Mouse (Mus musculus) limb, embryonic 14.5 days (tissue): Measurements from ENCODE around the gene Card11. TPM values are rescaled to one million over a fixed set of nuclear protein-coding genes. Genes with fewer than 3 reads are reported as not detected.

Experiments used
- ATAC-seq: fragments of 200-750 bp; cut with Nextera tagmentation; 2 replicates; pipeline ENCODE4 v1.8.0; 2017; ENCODE audit warnings: low read depth, moderate number of reproducible peaks, moderate TSS enrichment; ENCODE audit not compliant: low FRiP score
- DNase-seq: peaks from one replicate; pipeline ENCODE4 v3.0.0-alpha.2; 2015; ENCODE audit warnings: low spot score
- H3K27ac ChIP-seq: fragments of 300-500 bp; sonication (generic); replicated peaks from 2 replicates; pipeline ENCODE4 v1.5.1; 2014; ENCODE audit warnings: low read depth, mild to moderate bottlenecking, low read length, moderate library complexity, mixed read lengths
- H3K27me3 ChIP-seq: fragments of 300-500 bp; sonication (generic); 2 replicates; pipeline ENCODE4 v1.6.1; 2014; ENCODE audit warnings: low read length, mixed read lengths; ENCODE audit not compliant: control insufficient read depth, insufficient read depth
- H3K36me3 ChIP-seq: fragments of 300-500 bp; sonication (generic); 2 replicates; pipeline ENCODE4 v1.6.1; 2014; ENCODE audit warnings: mild to moderate bottlenecking, low read length, moderate library complexity, mixed read lengths; ENCODE audit not compliant: control insufficient read depth, insufficient read depth
- H3K4me1 ChIP-seq: fragments of 300-500 bp; sonication (generic); 2 replicates; pipeline ENCODE4 v1.6.1; 2014; ENCODE audit warnings: antibody characterized with exemption, low read length, mixed read lengths; ENCODE audit not compliant: control insufficient read depth, insufficient read depth
- H3K4me2 ChIP-seq: fragments of 300-500 bp; sonication (generic); replicated peaks from 2 replicates; pipeline ENCODE4 v1.6.1; 2014; ENCODE audit warnings: low read depth, mild to moderate bottlenecking, low read length, moderate library complexity; ENCODE audit not compliant: severe bottlenecking
- H3K4me3 ChIP-seq: fragments of 300-500 bp; sonication (generic); replicated peaks from 2 replicates; pipeline ENCODE4 v1.5.1; 2014; ENCODE audit warnings: low read length
- H3K9ac ChIP-seq: fragments of 300-500 bp; sonication (generic); 2 replicates; pipeline ENCODE4 v1.6.1; 2014; ENCODE audit warnings: mild to moderate bottlenecking, low read depth, low read length, moderate library complexity; ENCODE audit not compliant: severe bottlenecking
- H3K9me3 ChIP-seq: fragments of 300-500 bp; sonication (generic); 2 replicates; pipeline ENCODE4 v1.6.1; 2016; ENCODE audit warnings: low read length; ENCODE audit not compliant: control insufficient read depth
- POLR2A ChIP-seq: fragments of 200-500 bp; IDR thresholded peaks from 2 replicates; pipeline ENCODE4 v1.8.0; 2012; ENCODE audit warnings: inconsistent platforms, mild to moderate bottlenecking, moderate library complexity, borderline replicate concordance; ENCODE audit not compliant: insufficient read depth, insufficient read length; ENCODE audit errors: extremely low read depth
- WGBS: fragments of 180-500 bp; shearing (Covaris S2); extraction: QIAGEN DNeasy Blood & Tissue Kit; methylation state at CpG from one replicate; pipeline ENCODE4 v1.1.7; 2014; 5-methylcytosine and 5-hydroxymethylcytosine counted together
- polyA plus RNA-seq, 2 experiments: library from polyadenylated mRNA; depleted of rRNA in 1 of 2; stranded (reverse) in 1 of 2; unstranded in 1 of 2; fragments of >200 nt; fragmentation: Nextera tagmentation in 1 of 2; extraction: Ambion mirVana in 1 of 2; gene quantifications; 2 replicates each; pipeline versions ENCODE4 v1.2.1 to v1.2.3; 2012 to 2014

Gene Card11
- polyA plus RNA-seq, 2 experiments = 0.53 to 0.66 TPM

DNA sequence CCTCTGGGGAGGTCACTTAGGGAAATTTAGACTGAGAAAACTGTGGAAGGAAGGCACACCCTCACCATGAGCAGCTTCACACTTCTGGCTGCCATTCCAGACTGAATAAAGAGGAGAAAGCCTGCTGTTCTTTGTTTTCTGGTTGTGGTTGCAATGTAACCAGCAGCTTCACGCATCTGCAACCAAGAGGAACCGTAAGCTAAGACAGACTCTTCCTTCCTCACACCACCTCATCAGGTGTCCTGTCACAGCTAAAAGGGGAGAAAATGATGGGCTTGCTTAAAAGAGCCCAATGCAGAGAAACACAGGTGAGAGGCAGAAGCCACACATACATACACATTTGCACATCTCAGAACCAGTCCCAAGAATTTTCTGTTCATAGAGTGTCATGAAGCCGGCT lies 25.3 kb upstream of the Card11 start:
- H3K4me2 ChIP-seq = no peak overlapping the region
- no peaks in the 10 kb centered on the region for H3K27me3 ChIP-seq
- no peak overlapping the region for H3K4me3 ChIP-seq
- no peaks in the 10 kb centered on the region for H3K9me3 ChIP-seq
- DNase-seq (no peak), ATAC-seq (no peak)
- TF ChIP-seq POLR2A = no peak
- no peaks in the 10 kb centered on the region for H3K4me1 ChIP-seq
- no peaks in the 10 kb centered on the region for H3K36me3 ChIP-seq
- H3K27ac ChIP-seq = no peak overlapping the region
- 87% methylated on average over 3 of the region's 3 CpGs for WGBS
- H3K9ac ChIP-seq = no peak overlapping the region

DNA sequence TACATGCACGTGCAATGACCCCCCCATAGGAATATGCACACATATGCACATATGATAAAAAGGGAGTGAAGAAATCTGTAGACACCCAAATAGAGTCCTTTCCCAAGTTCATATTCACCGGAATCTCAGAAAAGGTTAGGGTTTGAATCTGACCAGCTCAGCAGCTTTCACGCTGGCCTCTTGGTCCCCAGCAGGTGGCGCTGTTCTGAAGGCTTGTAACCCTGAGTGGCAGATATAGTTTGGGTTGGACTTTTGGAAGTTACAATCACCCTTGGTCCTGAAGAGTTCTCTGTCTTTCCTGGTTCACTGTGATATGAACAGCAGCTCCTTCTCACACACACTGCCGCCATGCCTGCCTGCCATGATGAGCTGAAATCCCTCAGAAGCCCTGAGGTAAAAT lies 24.1 kb upstream of the Card11 start:
- Histone ChIP-seq H3K4me3 (no peak overlapping the region), H3K4me2 (no peak overlapping the region), H3K27ac (no peak overlapping the region), H3K9me3 (no peaks in the 10 kb centered on the region), H3K27me3 (no peaks in the 10 kb centered on the region), H3K4me1 (no peaks in the 10 kb centered on the region), H3K36me3 (no peaks in the 10 kb centered on the region), H3K9ac (no peak overlapping the region)
- 61% methylated on average over 5 of the region's 5 CpGs for WGBS
- ATAC-seq = no peak
- no peak for TF ChIP-seq POLR2A
- DNase-seq = no peak

DNA sequence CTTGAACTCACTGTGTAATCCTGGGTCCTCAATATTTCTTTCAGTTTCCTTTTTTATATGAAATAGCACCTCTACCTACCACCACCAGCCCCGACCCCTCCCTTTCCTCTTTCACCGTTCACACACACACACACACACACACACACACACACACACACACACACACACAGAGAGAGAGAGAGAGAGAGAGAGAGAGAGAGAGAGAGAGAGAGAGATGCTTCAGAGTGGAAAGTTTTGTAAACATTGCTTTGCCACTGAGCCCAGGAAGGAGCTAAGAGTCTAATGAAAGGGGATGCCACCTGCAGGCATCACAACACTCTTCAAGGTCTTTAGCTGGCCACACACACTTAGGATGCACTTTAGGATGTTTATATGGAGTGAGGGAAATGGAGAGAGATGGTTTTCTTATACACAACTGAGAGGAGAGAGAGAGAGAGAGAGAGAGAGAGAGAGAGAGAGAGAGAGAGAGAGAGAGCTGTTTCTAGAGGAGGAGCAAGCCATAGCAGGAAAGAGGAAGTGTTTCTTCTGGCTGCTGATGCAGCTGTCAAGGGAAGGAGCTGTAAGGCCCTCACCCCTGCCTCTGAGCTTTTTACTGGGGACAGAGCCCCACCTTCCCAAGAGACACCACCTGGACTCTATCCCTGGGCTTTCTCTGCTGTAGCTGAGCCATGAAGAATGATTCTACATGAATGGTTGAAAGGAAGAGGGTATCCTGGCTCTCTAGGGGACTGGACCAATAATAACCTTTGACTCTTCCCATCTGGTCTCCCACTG lies 17.7 kb upstream of the Card11 start:
- DNase-seq = no peak
- Histone ChIP-seq H3K9me3 (no peaks in the 10 kb centered on the region), H3K4me2 (no peak overlapping the region), H3K9ac (no peak overlapping the region), H3K36me3 (no peaks in the 10 kb centered on the region), H3K4me3 (no peak overlapping the region), H3K4me1 (peaks cover 6% of the 10 kb centered on the region; the same call in 1 of the 2 replicates), H3K27me3 (no peaks in the 10 kb centered on the region), H3K27ac (no peak overlapping the region)
- whole genome bisulfite sequencing = 61% methylated on average over 2 of the region's 2 CpGs
- no peak for ATAC-seq
- TF ChIP-seq POLR2A = no peak

DNA sequence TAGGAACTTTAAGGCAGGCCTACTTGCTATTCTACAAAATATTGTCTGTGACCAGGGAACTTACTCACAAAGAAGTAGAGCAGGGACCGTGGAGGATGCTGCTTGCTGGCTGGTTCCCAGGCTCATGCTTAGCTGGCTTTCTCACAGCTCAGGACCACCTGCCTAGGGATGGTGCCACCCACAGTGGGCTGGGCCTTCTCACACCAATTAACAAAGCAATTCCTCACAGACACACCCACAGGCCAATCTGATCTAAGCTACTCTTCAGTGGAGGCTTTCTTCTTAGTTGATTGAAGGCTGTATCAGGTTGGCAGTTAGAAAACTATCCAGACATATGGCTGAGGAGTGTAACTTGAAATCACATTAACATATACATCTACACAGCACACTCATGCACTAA lies 15.7 kb upstream of the Card11 start:
- Histone ChIP-seq H3K4me3 (no peak overlapping the region), H3K36me3 (no peaks in the 10 kb centered on the region), H3K4me2 (no peak overlapping the region), H3K27me3 (no peaks in the 10 kb centered on the region), H3K4me1 (peaks cover 17% of the 10 kb centered on the region), H3K9ac (no peak overlapping the region), H3K27ac (no peak overlapping the region), H3K9me3 (no peaks in the 10 kb centered on the region)
- ATAC-seq (no peak), DNase-seq (no peak)
- TF ChIP-seq POLR2A = no peak
- 87% methylated on average over 1 of the region's 1 CpGs for WGBS

DNA sequence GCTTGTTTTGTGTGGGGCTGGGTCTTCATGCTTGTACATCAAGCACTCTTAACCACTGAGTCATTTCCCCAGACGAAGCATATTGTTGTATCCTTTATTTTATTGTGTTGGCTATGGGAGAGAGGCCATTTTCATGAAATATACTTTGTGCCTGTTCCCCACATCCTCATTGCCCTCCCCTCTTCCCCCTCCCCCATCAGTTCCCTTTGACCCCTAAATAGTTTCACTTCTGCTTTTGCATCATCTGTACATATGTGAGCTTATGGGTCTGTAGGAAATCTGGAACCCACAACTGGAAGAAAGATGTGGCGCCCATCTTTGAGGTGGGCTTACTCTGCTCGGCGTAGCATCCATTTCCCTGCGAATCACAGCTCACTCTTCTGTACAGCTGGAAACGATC lies 13.8 kb upstream of the Card11 start:
- Histone ChIP-seq H3K4me1 (peaks cover 17% of the 10 kb centered on the region), H3K9ac (no peak overlapping the region), H3K27ac (no peak overlapping the region), H3K9me3 (no peaks in the 10 kb centered on the region), H3K4me2 (no peak overlapping the region), H3K4me3 (no peak overlapping the region), H3K27me3 (no peaks in the 10 kb centered on the region), H3K36me3 (no peaks in the 10 kb centered on the region)
- 88% methylated on average over 6 of the region's 6 CpGs for WGBS
- TF ChIP-seq POLR2A = no peak
- ATAC-seq (no peak), DNase-seq (no peak)

DNA sequence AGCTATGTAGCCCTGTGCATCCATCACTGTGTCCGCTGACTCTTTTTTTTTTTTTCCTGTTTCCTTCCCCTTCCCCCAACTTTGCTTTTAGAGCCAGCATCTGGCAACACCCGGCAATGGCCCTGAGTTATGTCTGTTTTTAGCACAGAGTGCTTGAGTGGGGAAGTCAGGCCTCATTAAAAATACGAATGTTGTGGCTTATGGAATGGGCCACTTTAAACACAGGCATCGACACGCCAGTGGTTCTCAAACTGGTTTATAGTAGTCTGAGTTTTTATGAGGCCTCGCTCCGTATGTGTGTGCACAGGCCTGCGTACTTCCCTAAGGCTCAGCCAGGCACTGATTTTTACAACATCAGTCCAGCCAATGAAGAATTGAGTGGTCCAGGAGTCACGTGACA lies 13.1 kb upstream of the Card11 start:
- peak overlapping the region; percentile 40 for H3K4me2 ChIP-seq
- peak; percentile 43 for DNase-seq
- H3K9ac ChIP-seq = no peak overlapping the region
- no peaks in the 10 kb centered on the region for H3K36me3 ChIP-seq
- H3K27me3 ChIP-seq = no peaks in the 10 kb centered on the region
- H3K4me3 ChIP-seq = peak overlapping the region; percentile 7
- TF ChIP-seq POLR2A = no peak
- 10% methylated on average over 9 of the region's 9 CpGs for WGBS
- peak; percentile 84 for ATAC-seq
- no peak overlapping the region for H3K27ac ChIP-seq
- peaks cover 17% of the 10 kb centered on the region for H3K4me1 ChIP-seq
- no peaks in the 10 kb centered on the region for H3K9me3 ChIP-seq
